Mouse (Mus musculus) right cerebral cortex, postnatal 10 days (tissue): ENCODE measurements around the gene Nudt22.

Source experiments
- DNase-seq, 2 experiments: peaks; one replicate each; pipeline ENCODE4 v3.0.0; 2021; ENCODE audit warnings: low spot score in 2 of 2

The Nudt22 gene

GRCm38 (mm10) chr19:6996006-6996405, at the start of gene Nudt22, which contains the start of gene Trpt1:
TSS of gene Nudt22 (minus strand) at chr19:6996117.
TSS of gene Trpt1 (plus strand) at chr19:6996131.
- DNase-seq: peak; percentile 90

GRCm38 (mm10) chr19:7044706-7045105, 48.8 kb upstream of the Nudt22 start:
- no peak for DNase-seq

GRCm38 (mm10) chr19:7044279-7044678, 48.4 kb upstream of the Nudt22 start:
- DNase-seq: no peak

- DNase-seq: no peak
These were observed 45.3 kb upstream of the Nudt22 start for GRCm38 (mm10) chr19:7041171-7041570.

GRCm38 (mm10) chr19:7040637-7041130, 44.8 kb upstream of the Nudt22 start:
- DNase-seq: no peak

- peak; percentile 100 for DNase-seq
These were observed 44.1 kb upstream of the Nudt22 start, which contains the start of gene Stip1 for GRCm38 (mm10) chr19:7039841-7040636. TSS of gene Stip1 (minus strand) at chr19:7039967.

GRCm38 (mm10) chr19:7039088-7039720, 43.3 kb upstream of the Nudt22 start:
- DNase-seq: peak; percentile 75 to 79

- no peak for DNase-seq
These were observed 38.1 kb upstream of the Nudt22 start for GRCm38 (mm10) chr19:7034006-7034405.

GRCm38 (mm10) chr19:7029531-7029930, 33.6 kb upstream of the Nudt22 start:
- peak; percentile 53 to 73 for DNase-seq

GRCm38 (mm10) chr19:7020224-7020641, 24.3 kb upstream of the Nudt22 start:
- DNase-seq: no peak

- peak; percentile 57 to 67 for DNase-seq
These were observed 23.3 kb upstream of the Nudt22 start, which contains the start of gene Fermt3 for GRCm38 (mm10) chr19:7019191-7019590. TSS of gene Fermt3 (minus strand) at chr19:7019469.

- no peak for DNase-seq
These were observed 22.6 kb upstream of the Nudt22 start for GRCm38 (mm10) chr19:7018546-7018945.

GRCm38 (mm10) chr19:7017541-7018457, 21.9 kb upstream of the Nudt22 start:
- no peak for DNase-seq

- no peak for DNase-seq
These were observed 18.7 kb upstream of the Nudt22 start for GRCm38 (mm10) chr19:7014481-7015135.

- no peak for DNase-seq
These were observed 18.1 kb upstream of the Nudt22 start for GRCm38 (mm10) chr19:7013984-7014383.

GRCm38 (mm10) chr19:7012426-7012825, 16.5 kb upstream of the Nudt22 start:
- DNase-seq: no peak

- no peak for DNase-seq
These were observed 11.1 kb upstream of the Nudt22 start for GRCm38 (mm10) chr19:7006892-7007593.

- no peak for DNase-seq
These were observed 3.6 kb upstream of the Nudt22 start for GRCm38 (mm10) chr19:6999360-7000063.

- DNase-seq: no peak
These were observed 1.9 kb upstream of the Nudt22 start for GRCm38 (mm10) chr19:6997721-6998290.
